Mouse (Mus musculus): ENCODE results near the gene U2af1. TPM values are rescaled to one million over a fixed set of nuclear protein-coding genes. Genes with fewer than 3 reads are reported as not detected.

The U2af1 gene
- polyA plus RNA-seq, 1 experiment: 19.1 TPM

DNA sequence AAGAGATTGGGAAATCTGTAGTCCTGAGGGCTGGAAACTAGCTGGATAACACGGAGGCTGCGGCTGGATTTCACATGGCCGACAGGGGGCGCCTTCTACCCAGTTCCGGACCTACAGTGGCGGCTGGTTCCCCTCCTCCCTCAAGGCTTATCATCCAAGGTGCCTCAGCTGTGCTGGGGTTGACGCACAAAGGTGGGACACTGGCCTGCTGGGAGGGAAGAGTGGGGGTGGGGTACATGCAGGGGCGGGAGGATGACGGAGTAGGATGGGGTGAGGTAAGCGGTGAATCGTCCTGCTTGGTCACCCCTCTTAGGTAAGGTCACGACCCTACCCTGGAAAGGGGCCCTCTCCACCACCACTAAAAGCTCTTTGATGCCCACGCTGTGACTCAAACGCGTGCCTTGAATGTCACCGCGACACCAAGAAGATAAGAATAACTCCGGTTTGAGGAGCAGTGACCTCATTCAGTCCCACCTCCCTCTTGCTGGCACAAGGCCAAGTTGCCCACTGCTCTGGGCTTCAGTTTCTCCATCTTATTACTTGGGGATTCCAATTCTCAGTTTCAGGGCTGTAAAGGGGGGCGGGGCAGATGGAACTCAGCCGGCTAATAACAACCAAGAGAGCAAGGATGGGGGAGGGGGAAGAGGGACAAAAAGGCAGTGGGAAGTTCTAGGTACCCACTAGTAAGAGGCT is 34.8 kb upstream of the U2af1 start:
- H3K4me1 ChIP-seq (ENCODE audit: control insufficient read depth, insufficient read depth, insufficient read length, low read length): peaks cover 6% of the 10 kb centered on the region; the same call in 1 of the 2 replicates
- TF ChIP-seq CTCF (IDR thresholded peaks at IDR 0.05; ENCODE audit: extremely low read depth, insufficient read length, insufficient replicate concordance, low read depth, low read length): peak; percentile 86
- no peak for TF ChIP-seq POLR2A (IDR thresholded peaks at IDR 0.05; ENCODE audit: low read depth, low read length)
- no peak overlapping the region for H3K4me3 ChIP-seq (ENCODE audit: low read depth, low read length)
- H3K27me3 ChIP-seq (ENCODE audit: control insufficient read depth, insufficient read depth, low read length): no peaks in the 10 kb centered on the region
- no peaks in the 10 kb centered on the region for H3K36me3 ChIP-seq (ENCODE audit: control insufficient read depth, insufficient read depth, low read length)
- H3K27ac ChIP-seq (ENCODE audit: insufficient read depth, low read depth, low read length): no peak overlapping the region
- WGBS: 5% methylated on average over 20 of the region's 20 CpGs

DNA sequence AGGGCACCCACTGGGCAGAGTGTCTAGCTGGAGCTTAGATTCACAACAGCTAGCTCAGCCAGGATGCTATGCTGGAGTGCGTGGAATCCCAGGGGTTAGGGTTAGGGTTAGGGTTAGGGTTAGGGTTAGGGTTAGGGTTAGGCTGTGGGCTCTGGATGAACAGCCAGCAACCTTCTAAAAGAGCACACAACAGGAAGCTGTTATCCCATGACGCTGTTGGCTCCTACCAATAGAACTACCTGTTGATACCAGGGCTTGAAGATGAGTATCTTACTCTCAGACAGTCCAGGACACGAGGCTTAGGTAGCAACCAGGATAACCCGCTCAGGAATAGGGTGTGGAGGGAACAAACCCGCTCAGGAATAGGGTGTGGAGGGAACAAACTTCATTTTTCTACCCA is 34.2 kb upstream of the U2af1 start:
- no peak overlapping the region for H3K27ac ChIP-seq (ENCODE audit: insufficient read depth, low read depth, low read length)
- H3K27me3 ChIP-seq (ENCODE audit: control insufficient read depth, insufficient read depth, low read length): no peaks in the 10 kb centered on the region
- WGBS: 32% methylated on average over 5 of the region's 5 CpGs
- peaks cover 6% of the 10 kb centered on the region; the same call in 1 of the 2 replicates for H3K4me1 ChIP-seq (ENCODE audit: control insufficient read depth, insufficient read depth, insufficient read length, low read length)
- TF ChIP-seq POLR2A (IDR thresholded peaks at IDR 0.05; ENCODE audit: low read depth, low read length) (no peak), CTCF (IDR thresholded peaks at IDR 0.05; ENCODE audit: extremely low read depth, insufficient read length, insufficient replicate concordance, low read depth, low read length) (no peak)
- H3K36me3 ChIP-seq (ENCODE audit: control insufficient read depth, insufficient read depth, low read length): no peaks in the 10 kb centered on the region
- H3K4me3 ChIP-seq (ENCODE audit: low read depth, low read length): no peak overlapping the region

DNA sequence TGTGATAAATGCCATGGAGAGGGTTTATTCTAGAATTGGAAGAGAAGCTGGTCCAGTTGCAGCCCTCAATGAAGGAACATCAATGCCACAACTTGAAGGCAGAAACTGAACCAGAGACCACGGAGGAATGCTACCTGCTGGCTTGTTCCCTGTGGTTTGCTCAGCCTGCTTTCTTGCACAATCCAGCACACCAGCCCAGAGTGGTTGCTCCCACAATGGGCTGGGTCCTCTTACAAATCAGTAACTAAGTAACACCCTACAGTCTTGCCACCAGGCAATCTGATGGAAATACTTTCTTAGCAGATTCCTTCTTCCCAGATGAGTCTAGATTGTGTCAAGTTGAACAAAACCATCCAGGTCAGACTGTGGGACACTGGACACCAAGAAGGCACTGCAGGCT is 30.9 kb upstream of the U2af1 start:
- Histone ChIP-seq H3K4me1 (ENCODE audit: control insufficient read depth, insufficient read depth, insufficient read length, low read length) (peaks cover 4% of the 10 kb centered on the region; the same call in 1 of the 2 replicates), H3K27ac (ENCODE audit: insufficient read depth, low read depth, low read length) (no peak overlapping the region), H3K27me3 (ENCODE audit: control insufficient read depth, insufficient read depth, low read length) (no peaks in the 10 kb centered on the region), H3K4me3 (ENCODE audit: low read depth, low read length) (no peak overlapping the region), H3K36me3 (ENCODE audit: control insufficient read depth, insufficient read depth, low read length) (no peaks in the 10 kb centered on the region)
- 42% methylated on average over 1 of the region's 1 CpGs for WGBS
- TF ChIP-seq CTCF (IDR thresholded peaks at IDR 0.05; ENCODE audit: extremely low read depth, insufficient read length, insufficient replicate concordance, low read depth, low read length): no peak
- TF ChIP-seq POLR2A (IDR thresholded peaks at IDR 0.05; ENCODE audit: low read depth, low read length): no peak

- Histone ChIP-seq H3K36me3 (ENCODE audit: control insufficient read depth, insufficient read depth, low read length) (no peaks in the 10 kb centered on the region), H3K27ac (ENCODE audit: insufficient read depth, low read depth, low read length) (no peak overlapping the region), H3K4me3 (ENCODE audit: low read depth, low read length) (no peak overlapping the region), H3K4me1 (ENCODE audit: control insufficient read depth, insufficient read depth, insufficient read length, low read length) (no peaks in the 10 kb centered on the region; the same call in 1 of the 2 replicates), H3K27me3 (ENCODE audit: control insufficient read depth, insufficient read depth, low read length) (no peaks in the 10 kb centered on the region)
- no peak for TF ChIP-seq POLR2A (IDR thresholded peaks at IDR 0.05; ENCODE audit: low read depth, low read length)
- no peak for TF ChIP-seq CTCF (IDR thresholded peaks at IDR 0.05; ENCODE audit: extremely low read depth, insufficient read length, insufficient replicate concordance, low read depth, low read length)
- 60% methylated on average over 9 of the region's 9 CpGs for WGBS
These were observed 29.4 kb upstream of the U2af1 start for GRCm38 (mm10) chr17:31688112-31688511.

DNA sequence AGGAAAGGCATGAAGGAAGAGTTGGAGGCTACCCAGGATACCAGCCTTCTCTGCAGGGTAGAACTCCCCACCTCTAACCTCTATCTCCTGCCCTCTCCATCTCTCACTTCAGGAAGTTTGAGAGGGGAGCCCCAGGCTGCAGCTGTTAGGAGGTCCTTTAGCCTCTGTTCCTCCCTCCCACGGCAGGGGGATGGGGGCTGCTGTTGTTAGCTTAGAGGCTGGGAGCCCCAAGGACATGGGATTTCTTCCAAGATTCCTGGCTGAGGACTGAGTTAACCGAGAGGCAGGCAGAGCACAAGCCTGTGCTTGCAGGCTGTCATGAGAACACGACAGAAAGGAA is 27.5 kb upstream of the U2af1 start:
- 41% methylated on average over 3 of the region's 3 CpGs for WGBS
- H3K4me3 ChIP-seq (ENCODE audit: low read depth, low read length): no peak overlapping the region
- no peak overlapping the region for H3K27ac ChIP-seq (ENCODE audit: insufficient read depth, low read depth, low read length)
- H3K4me1 ChIP-seq (ENCODE audit: control insufficient read depth, insufficient read depth, insufficient read length, low read length): no peaks in the 10 kb centered on the region
- no peaks in the 10 kb centered on the region for H3K27me3 ChIP-seq (ENCODE audit: control insufficient read depth, insufficient read depth, low read length)
- no peak for TF ChIP-seq POLR2A (IDR thresholded peaks at IDR 0.05; ENCODE audit: low read depth, low read length)
- no peak for TF ChIP-seq CTCF (IDR thresholded peaks at IDR 0.05; ENCODE audit: extremely low read depth, insufficient read length, insufficient replicate concordance, low read depth, low read length)
- no peaks in the 10 kb centered on the region for H3K36me3 ChIP-seq (ENCODE audit: control insufficient read depth, insufficient read depth, low read length)

GRCm38 (mm10) chr17:31685514-31686224 is 27.0 kb upstream of the U2af1 start:
- Histone ChIP-seq H3K4me1 (ENCODE audit: control insufficient read depth, insufficient read depth, insufficient read length, low read length) (no peaks in the 10 kb centered on the region), H3K27ac (ENCODE audit: insufficient read depth, low read depth, low read length) (no peak overlapping the region), H3K27me3 (ENCODE audit: control insufficient read depth, insufficient read depth, low read length) (no peaks in the 10 kb centered on the region), H3K4me3 (ENCODE audit: low read depth, low read length) (no peak overlapping the region), H3K36me3 (ENCODE audit: control insufficient read depth, insufficient read depth, low read length) (no peaks in the 10 kb centered on the region)
- 22% methylated on average over 17 of the region's 17 CpGs for WGBS
- TF ChIP-seq CTCF (IDR thresholded peaks at IDR 0.05; ENCODE audit: extremely low read depth, insufficient read length, insufficient replicate concordance, low read depth, low read length) (peak; percentile 87; the same call in 1 of the 2 replicates), POLR2A (IDR thresholded peaks at IDR 0.05; ENCODE audit: low read depth, low read length) (no peak)

GRCm38 (mm10) chr17:31680450-31680849 is 21.8 kb upstream of the U2af1 start:
- Histone ChIP-seq H3K27me3 (ENCODE audit: control insufficient read depth, insufficient read depth, low read length) (no peaks in the 10 kb centered on the region), H3K4me3 (ENCODE audit: low read depth, low read length) (no peak overlapping the region), H3K36me3 (ENCODE audit: control insufficient read depth, insufficient read depth, low read length) (no peaks in the 10 kb centered on the region), H3K4me1 (ENCODE audit: control insufficient read depth, insufficient read depth, insufficient read length, low read length) (no peaks in the 10 kb centered on the region), H3K27ac (ENCODE audit: insufficient read depth, low read depth, low read length) (no peak overlapping the region)
- TF ChIP-seq POLR2A (IDR thresholded peaks at IDR 0.05; ENCODE audit: low read depth, low read length) (no peak), CTCF (IDR thresholded peaks at IDR 0.05; ENCODE audit: extremely low read depth, insufficient read length, insufficient replicate concordance, low read depth, low read length) (no peak)
- 56% methylated on average over 2 of the region's 2 CpGs for WGBS

Measured in small intestine, adult 2 months (tissue).